Mouse (Mus musculus): ENCODE measurements around the gene Lrrc49.

The Lrrc49 gene

GRCm38 (mm10) chr9:60672568-60672967, 15.4 kb downstream of the Lrrc49 start:
- DNase-seq = no peak

- DNase-seq = no peak
Measured at GRCm38 (mm10) chr9:60668886-60669285, 19.1 kb downstream of the Lrrc49 start.

DNA sequence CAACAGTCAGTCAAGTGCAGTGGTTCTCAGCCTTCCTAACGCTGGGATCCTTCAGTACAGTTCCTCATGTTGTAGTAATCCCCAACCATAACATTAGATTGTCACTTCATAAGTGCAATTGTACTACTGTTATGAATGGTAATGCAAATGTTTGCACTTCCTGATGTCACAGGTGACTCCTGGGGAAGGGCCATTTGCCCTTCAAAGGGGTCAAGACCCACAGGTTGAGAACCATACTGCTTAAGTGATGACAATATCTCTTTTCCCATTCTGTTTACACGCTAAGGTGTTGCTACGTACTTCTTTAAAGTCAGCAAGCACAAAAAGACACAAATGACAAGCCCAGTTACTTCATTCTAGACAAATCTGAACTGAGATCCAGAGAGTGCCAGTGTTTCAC, 22.4 kb downstream of the Lrrc49 start:
- no peak for DNase-seq

GRCm38 (mm10) chr9:60664866-60665265, 23.1 kb downstream of the Lrrc49 start:
- peak; percentile 6 for DNase-seq

DNA sequence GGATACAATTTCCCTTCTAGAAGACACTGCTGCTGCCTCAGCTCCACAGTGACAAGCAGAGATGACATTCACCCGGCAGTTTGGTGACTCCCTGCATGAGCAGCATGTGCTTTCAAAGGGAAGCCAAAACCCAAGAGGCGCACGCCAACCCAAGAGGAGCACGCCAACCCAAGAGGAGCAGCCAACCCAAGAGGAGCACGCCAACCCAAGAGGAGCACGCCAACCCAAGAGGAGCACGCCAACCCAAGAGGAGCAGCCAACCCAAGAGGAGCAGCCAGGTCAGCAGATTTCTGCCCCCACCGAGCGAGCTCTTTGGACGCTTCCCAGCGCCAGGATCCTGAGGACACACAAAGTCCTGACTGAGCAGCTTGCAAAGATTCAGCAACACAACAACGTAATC, 23.6 kb downstream of the Lrrc49 start:
- DNase-seq = no peak

GRCm38 (mm10) chr9:60662936-60663335, 25.0 kb downstream of the Lrrc49 start:
- DNase-seq = no peak

DNA sequence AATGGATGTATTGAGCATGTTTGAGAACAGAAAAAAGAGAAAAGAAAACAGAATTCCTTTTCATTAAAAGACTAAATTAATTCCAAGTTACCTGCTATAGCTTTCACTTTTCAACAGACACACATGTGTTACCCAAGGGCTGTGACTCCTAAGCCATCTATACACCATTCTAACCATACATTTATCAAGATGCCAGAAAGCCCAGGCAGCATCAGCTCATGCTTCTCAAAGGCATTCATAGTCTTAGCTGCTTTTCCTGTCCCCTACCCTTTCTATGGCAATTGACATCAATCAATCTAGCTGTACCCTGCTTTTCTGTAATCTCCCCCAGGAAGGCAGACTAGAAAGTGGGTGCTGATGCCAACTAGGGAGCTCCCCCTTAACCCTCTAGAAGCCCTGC, 34.4 kb downstream of the Lrrc49 start:
- DNase-seq = no peak

- no peak for DNase-seq
Measured at GRCm38 (mm10) chr9:60653137-60653536, 34.8 kb downstream of the Lrrc49 start.

GRCm38 (mm10) chr9:60650277-60650676, 37.7 kb downstream of the Lrrc49 start:
- DNase-seq = no peak

- peak; percentile 58 for DNase-seq
Measured at GRCm38 (mm10) chr9:60648981-60649975, 38.7 kb downstream of the Lrrc49 start.

DNA sequence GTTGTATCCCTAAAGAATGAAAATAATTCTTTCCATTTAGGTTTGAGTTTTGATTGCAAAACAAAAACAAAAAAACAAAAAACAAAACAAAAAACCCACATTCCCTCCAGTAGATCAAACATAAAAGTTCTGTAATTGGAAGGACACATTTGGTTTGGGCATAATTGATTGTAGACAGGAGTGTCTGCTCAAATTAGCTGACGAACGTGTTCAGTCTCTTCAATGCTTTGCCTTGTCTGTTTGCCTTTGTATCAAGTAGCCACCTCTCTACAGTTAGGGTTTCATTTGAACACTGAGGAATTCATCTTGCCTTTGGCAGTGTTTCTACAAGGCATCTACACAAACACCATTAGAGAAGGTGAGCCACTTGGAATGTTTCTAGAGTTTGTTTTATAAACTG, 54.4 kb downstream of the Lrrc49 start:
- DNase-seq = no peak

DNA sequence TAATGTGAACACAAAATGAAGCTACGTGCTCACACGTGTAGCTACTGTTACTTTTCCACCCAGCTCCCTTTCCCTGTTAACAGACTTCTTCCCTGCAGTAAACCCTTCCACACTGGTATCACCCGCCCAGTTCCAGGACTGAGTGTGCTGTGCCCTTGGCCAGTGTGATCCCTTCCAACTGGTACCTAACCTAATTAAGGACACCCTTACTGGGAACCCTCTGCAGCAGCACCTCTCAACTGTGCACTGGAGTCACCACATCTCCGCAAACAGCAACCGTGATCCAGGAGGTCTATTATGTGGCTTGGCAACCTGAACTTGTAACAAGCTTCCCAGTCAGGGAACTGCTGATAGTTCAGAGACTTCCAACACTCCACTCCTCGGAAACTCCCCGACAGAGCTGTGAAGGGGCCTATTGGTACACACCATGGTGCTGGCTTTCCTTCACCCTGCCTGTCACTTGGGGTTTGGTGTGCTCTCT, 61.6 kb downstream of the Lrrc49 start:
- no peak for DNase-seq

DNA sequence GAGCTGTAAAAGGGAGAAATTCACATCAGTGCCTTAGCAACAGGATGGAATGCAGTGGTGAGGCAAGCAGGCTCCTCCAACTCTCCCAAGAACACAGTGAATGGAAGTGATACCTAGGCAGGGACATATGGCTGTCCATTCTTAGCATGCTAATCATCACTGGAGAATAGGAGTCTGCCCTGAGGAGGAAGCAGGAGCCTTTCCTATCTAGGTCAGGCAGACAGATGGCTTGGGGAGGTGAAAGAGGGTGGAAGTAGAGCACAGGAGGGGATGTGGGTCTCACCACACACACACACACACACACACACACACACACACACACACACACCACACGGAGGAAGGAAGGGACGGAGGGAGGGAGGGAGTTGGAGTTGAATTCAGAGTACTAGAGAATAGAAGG, 62.1 kb downstream of the Lrrc49 start:
- no peak for DNase-seq

- no peak for DNase-seq
Measured at GRCm38 (mm10) chr9:60616946-60617345, 71.0 kb downstream of the Lrrc49 start.

DNA sequence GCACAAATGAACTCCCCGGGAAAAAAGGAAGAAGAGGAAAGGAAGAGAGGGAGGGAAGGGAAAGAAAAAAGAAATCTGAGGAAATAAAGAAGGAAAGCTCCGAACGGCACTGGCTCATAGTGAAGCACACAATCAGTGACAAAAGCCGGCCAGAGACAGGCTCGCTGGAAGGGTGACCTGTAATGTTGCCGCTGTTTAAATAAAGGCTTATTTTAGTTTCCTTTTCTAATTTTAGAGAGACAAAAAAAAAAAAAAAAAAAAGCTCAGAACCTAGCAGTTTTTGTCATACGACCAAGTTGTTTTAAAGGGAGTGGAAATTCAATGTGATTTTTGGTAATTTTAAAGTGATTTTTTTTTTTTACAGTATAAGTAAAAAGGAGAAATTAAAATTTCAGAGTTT, 71.6 kb downstream of the Lrrc49 start:
- no peak for DNase-seq

GRCm38 (mm10) chr9:60612260-60612659, 75.7 kb downstream of the Lrrc49 start:
- peak; percentile 35 for DNase-seq

GRCm38 (mm10) chr9:60610194-60610593, 77.8 kb downstream of the Lrrc49 start:
- no peak for DNase-seq

GRCm38 (mm10) chr9:60608857-60609256, 79.1 kb downstream of the Lrrc49 start:
- DNase-seq = no peak

- no peak for DNase-seq
Measured at GRCm38 (mm10) chr9:60608086-60608485, 79.9 kb downstream of the Lrrc49 start.

GRCm38 (mm10) chr9:60604971-60605370, 83.0 kb downstream of the Lrrc49 start:
- DNase-seq = no peak

- DNase-seq = no peak
Measured at GRCm38 (mm10) chr9:60601936-60602335, 86.0 kb downstream of the Lrrc49 start.

DNA sequence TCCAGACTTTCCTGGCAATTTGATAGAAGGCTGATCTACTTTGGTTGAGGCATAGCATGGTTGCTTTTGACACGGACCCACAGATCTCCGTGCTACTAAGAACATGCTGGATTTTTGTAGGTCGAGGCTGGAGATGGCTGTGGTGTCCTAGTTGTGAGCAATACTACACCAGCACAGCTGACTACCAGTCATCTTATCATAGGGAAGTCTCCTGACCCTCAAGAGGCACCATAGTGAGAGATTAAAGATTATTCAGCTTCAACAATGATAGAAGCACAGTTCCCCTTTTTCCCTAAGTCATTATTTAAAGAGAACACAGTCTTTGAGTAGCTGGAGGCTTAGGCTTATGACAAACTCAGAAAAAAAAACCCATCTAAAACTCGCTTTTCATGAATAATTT, 87.7 kb downstream of the Lrrc49 start:
- DNase-seq = no peak

DNA sequence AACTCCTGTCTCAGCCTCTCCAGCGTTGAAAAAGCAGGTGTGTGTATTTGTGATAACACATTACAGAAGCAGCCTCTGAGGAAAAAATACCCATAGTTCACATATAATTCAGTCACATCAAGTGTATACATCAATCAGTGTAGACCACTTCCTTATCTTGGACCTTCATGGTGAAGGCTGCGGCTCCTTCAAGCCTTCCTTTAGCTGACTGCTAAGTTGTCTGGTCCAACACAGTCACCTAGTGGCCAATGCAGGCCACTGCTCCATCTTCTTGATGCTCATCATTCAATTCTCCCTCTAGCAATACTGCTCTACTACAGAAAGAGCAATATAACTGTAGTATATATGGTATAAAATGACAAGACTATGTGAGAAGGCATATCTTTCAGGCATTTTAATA, 88.5 kb downstream of the Lrrc49 start:
- DNase-seq = peak; percentile 61

DNA sequence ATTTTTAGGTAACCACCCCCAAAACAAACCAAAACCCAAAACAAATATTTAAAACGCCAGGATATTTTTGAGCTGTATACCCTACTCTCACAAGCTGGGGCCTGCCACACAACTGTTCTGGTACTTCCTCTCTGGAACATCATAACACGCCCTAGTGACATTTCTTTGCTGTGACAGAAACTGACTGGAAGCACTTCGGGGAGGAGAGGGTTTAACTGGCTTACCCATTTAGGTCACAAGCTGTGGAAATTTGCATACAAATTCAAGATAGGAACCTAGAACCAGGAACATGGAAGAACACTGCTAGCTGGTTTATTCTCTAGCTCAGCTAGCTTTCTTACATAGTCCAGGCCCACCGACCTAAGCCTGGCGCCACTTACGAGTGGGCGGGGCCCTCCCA, 92.6 kb downstream of the Lrrc49 start:
- DNase-seq = no peak

GRCm38 (mm10) chr9:60592974-60593373, 95.0 kb downstream of the Lrrc49 start:
- DNase-seq = no peak
